Mouse (Mus musculus) cerebellum, postnatal 25 days (tissue): ENCODE results near the gene Mrpl12.
A peak's percentile ranks its signal among the peaks of the same experiment; 100 is the strongest.

Experiments used
- DNase-seq, 2 experiments: peaks; one replicate each; pipeline ENCODE4 v3.0.0; 2021; ENCODE audit warnings: mixed read lengths in 2 of 2

Gene Mrpl12

GRCm38 (mm10) chr11:120483448-120483934 is 922 bp upstream of the Mrpl12 start:
- no peak for DNase-seq

- no peak for DNase-seq
Measured at GRCm38 (mm10) chr11:120485251-120485650, 838 bp downstream of the Mrpl12 start.

- DNase-seq: no peak
Measured at GRCm38 (mm10) chr11:120488516-120488915, 4.1 kb downstream of the Mrpl12 start.

- DNase-seq: peak; percentile 74 to 77
Measured at GRCm38 (mm10) chr11:120489054-120489761, 4.8 kb downstream of the Mrpl12 start.

GRCm38 (mm10) chr11:120490291-120491046 is 6.1 kb downstream of the Mrpl12 start:
- DNase-seq: no peak

GRCm38 (mm10) chr11:120491317-120492023 is 7.1 kb downstream of the Mrpl12 start, which contains the start of gene Slc25a10:
Gene Slc25a10 (plus strand): TSS chr11:120491840.
- DNase-seq: peak; percentile 88 to 93

DNA sequence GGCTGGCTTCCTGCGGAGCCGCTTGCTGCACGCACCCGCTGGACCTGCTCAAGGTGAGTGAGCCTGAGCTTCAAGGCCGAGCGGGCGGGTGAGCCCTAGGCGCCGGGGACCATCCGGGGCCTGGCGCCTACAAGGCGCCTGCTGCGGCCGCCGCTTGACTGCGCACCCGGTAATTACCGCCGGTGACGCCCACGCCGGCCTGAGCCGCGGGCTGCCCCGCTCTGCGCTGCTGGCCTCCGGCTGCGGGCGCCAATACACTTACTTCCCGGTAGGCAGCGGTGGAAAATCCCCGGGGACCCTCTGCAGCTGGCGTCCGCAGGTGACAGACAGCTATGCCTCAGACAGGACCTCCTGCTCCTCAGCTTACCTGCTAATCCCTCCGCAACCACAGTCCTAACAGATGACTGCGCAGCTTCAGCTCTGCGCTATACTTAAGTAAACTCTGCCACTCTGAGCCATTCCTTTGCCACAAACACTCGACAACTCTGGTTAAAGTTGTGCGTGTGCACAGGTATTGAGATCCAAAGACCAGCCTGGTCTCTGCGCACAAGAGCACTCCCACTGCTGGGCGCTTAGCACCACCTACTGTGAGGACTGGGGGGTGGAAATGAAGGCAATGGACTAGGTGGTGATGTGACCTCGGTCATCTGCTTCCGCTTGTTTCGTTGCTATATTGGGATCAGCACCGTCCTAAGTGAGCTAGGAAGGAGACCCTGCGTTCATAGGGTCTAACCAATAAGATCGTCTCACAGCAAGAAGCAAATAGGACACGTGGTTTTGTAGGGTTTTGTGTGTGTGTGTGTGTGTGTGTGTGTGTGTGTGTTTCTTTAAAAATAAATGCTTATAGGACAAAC is 7.8 kb downstream of the Mrpl12 start:
- DNase-seq: no peak

DNA sequence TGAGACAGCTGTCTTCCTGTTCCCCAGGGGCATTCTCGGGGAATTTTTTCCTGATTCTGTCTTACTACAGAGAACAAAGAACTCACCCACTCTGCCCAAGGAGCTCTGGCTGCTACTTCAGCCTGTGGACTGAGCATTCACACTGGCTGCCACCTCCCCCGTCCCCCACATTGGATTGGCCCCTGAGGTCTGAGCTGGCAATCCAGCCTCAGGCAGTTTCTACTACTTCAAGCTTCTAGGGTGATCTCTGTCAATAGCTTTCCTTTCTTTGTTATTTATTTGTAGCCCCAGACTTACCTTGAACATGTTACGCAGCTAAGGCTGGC is 8.4 kb downstream of the Mrpl12 start:
- no peak for DNase-seq

GRCm38 (mm10) chr11:120493351-120493750 is 8.9 kb downstream of the Mrpl12 start:
- DNase-seq: no peak

DNA sequence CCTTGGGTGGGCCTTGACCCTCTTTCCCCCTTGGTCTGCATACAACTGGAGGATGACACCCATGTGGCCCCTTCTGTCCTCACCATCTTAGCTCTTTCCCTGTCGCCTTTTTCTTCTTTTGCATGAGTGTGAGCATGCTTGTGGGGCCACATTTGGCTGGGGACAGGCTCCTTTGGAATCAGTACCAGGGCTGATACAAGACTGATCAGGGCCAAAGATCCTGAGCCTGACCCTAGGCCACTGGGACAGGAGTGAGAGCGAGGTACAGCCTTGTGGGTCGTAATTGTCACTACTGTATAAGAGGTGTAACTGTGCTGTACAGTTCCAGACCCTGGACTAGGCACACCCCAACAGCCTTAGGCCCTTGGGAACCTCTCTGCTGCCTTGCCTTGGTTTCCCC is 9.5 kb downstream of the Mrpl12 start:
- DNase-seq: no peak

- DNase-seq: no peak
Measured at GRCm38 (mm10) chr11:120497436-120497835, 13.0 kb downstream of the Mrpl12 start.

GRCm38 (mm10) chr11:120498226-120498625 is 13.8 kb downstream of the Mrpl12 start:
- no peak for DNase-seq

DNA sequence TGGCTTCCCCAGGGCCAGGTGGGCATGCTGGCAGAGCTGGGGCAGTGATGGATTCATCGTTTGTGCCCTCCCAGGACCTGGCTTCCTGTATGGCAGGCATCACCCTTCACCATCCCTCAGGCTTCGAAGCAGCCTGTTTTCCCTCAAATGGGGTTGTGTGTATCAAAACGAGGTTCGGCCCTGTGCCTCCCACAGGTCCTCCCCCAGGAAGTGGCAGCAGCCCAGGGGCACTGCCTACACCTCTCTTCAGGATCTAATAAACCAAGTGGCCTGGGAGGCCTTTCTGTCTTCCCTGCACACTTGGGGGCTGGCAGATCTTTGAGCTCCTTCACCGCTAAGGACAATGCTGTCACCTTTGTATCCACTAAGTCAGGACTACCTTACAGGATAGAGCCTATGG is 14.5 kb downstream of the Mrpl12 start:
- DNase-seq: no peak

DNA sequence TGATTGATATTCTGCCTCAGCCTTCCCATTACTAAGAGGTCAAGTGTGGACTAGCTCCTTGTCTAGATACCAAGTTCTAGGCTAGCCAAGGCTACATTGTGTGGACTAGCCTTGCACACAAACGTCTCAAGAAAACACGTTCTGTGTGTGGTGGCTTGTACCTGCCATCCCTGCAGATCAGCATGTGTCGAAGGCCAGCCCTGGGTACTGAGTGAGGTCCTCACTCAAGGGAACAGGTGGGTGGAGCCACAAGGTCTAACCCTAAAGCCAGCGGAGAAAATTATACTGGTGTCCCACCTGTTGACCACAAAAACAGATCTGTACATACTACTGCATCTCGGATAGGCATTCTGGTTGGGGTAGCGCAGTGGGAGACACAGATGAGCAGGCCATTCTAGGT is 15.5 kb downstream of the Mrpl12 start:
- no peak for DNase-seq

GRCm38 (mm10) chr11:120500357-120500756 is 15.9 kb downstream of the Mrpl12 start:
- no peak for DNase-seq

DNA sequence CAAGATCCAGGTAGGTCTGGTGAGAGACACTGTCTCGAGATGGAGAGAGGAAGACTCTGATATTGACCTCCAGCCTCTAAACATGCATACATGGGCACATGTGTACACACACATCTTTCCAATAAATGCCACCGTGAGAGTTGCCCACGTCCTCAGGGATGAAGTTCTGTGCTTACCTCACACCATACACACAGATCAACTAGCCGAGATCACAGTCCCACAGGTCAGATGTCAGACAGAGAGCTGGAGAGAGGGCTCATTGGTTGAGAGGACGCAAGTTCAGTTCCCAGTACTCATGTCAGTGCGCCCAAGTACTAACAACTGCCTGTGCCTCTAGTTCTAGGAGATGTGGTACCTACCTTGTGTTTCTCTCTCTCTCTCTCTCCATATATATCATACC is 16.6 kb downstream of the Mrpl12 start:
- no peak for DNase-seq

- DNase-seq: no peak
Measured at GRCm38 (mm10) chr11:120501701-120502100, 17.3 kb downstream of the Mrpl12 start.

GRCm38 (mm10) chr11:120505661-120506060 is 21.2 kb downstream of the Mrpl12 start:
- no peak for DNase-seq

GRCm38 (mm10) chr11:120506899-120507298 is 22.5 kb downstream of the Mrpl12 start:
- peak; percentile 62 to 82 for DNase-seq

- DNase-seq: no peak
Measured at GRCm38 (mm10) chr11:120507611-120508289, 23.3 kb downstream of the Mrpl12 start.

GRCm38 (mm10) chr11:120508290-120508870 is 24.0 kb downstream of the Mrpl12 start:
- DNase-seq: no peak

GRCm38 (mm10) chr11:120509940-120510339 is 25.5 kb downstream of the Mrpl12 start:
- no peak for DNase-seq
